Mouse (Mus musculus) limb, embryonic 14.5 days (tissue): ENCODE measurements around the gene Gm20517. TPM values are rescaled to one million over a fixed set of nuclear protein-coding genes. Genes with fewer than 3 reads are reported as not detected.

Experiments used
- ATAC-seq: fragments of 200-750 bp; cut with Nextera tagmentation; 2 replicates; pipeline ENCODE4 v1.8.0; 2017; ENCODE audit warnings: low read depth, moderate number of reproducible peaks, moderate TSS enrichment; ENCODE audit not compliant: low FRiP score
- DNase-seq: peaks from one replicate; pipeline ENCODE4 v3.0.0-alpha.2; 2015; ENCODE audit warnings: low spot score
- H3K27ac ChIP-seq: fragments of 300-500 bp; sonication (generic); replicated peaks from 2 replicates; pipeline ENCODE4 v1.5.1; 2014; ENCODE audit warnings: low read depth, mild to moderate bottlenecking, low read length, moderate library complexity, mixed read lengths
- H3K27me3 ChIP-seq: fragments of 300-500 bp; sonication (generic); 2 replicates; pipeline ENCODE4 v1.6.1; 2014; ENCODE audit warnings: low read length, mixed read lengths; ENCODE audit not compliant: control insufficient read depth, insufficient read depth
- H3K36me3 ChIP-seq: fragments of 300-500 bp; sonication (generic); 2 replicates; pipeline ENCODE4 v1.6.1; 2014; ENCODE audit warnings: mild to moderate bottlenecking, low read length, moderate library complexity, mixed read lengths; ENCODE audit not compliant: control insufficient read depth, insufficient read depth
- H3K4me1 ChIP-seq: fragments of 300-500 bp; sonication (generic); 2 replicates; pipeline ENCODE4 v1.6.1; 2014; ENCODE audit warnings: antibody characterized with exemption, low read length, mixed read lengths; ENCODE audit not compliant: control insufficient read depth, insufficient read depth
- H3K4me2 ChIP-seq: fragments of 300-500 bp; sonication (generic); replicated peaks from 2 replicates; pipeline ENCODE4 v1.6.1; 2014; ENCODE audit warnings: low read depth, mild to moderate bottlenecking, low read length, moderate library complexity; ENCODE audit not compliant: severe bottlenecking
- H3K4me3 ChIP-seq: fragments of 300-500 bp; sonication (generic); replicated peaks from 2 replicates; pipeline ENCODE4 v1.5.1; 2014; ENCODE audit warnings: low read length
- H3K9ac ChIP-seq: fragments of 300-500 bp; sonication (generic); 2 replicates; pipeline ENCODE4 v1.6.1; 2014; ENCODE audit warnings: mild to moderate bottlenecking, low read depth, low read length, moderate library complexity; ENCODE audit not compliant: severe bottlenecking
- H3K9me3 ChIP-seq: fragments of 300-500 bp; sonication (generic); 2 replicates; pipeline ENCODE4 v1.6.1; 2016; ENCODE audit warnings: low read length; ENCODE audit not compliant: control insufficient read depth
- POLR2A ChIP-seq: fragments of 200-500 bp; IDR thresholded peaks from 2 replicates; pipeline ENCODE4 v1.8.0; 2012; ENCODE audit warnings: inconsistent platforms, mild to moderate bottlenecking, moderate library complexity, borderline replicate concordance; ENCODE audit not compliant: insufficient read depth, insufficient read length; ENCODE audit errors: extremely low read depth
- WGBS: fragments of 180-500 bp; shearing (Covaris S2); extraction: QIAGEN DNeasy Blood & Tissue Kit; methylation state at CpG from one replicate; pipeline ENCODE4 v1.1.7; 2014; 5-methylcytosine and 5-hydroxymethylcytosine counted together
- polyA plus RNA-seq, 2 experiments: library from polyadenylated mRNA; depleted of rRNA in 1 of 2; stranded (reverse) in 1 of 2; unstranded in 1 of 2; fragments of >200 nt; fragmentation: Nextera tagmentation in 1 of 2; extraction: Ambion mirVana in 1 of 2; gene quantifications; 2 replicates each; pipeline versions ENCODE4 v1.2.1 to v1.2.3; 2012 to 2014

The Gm20517 gene
- polyA plus RNA-seq, 2 experiments: 1.3 to 1.4 TPM

DNA sequence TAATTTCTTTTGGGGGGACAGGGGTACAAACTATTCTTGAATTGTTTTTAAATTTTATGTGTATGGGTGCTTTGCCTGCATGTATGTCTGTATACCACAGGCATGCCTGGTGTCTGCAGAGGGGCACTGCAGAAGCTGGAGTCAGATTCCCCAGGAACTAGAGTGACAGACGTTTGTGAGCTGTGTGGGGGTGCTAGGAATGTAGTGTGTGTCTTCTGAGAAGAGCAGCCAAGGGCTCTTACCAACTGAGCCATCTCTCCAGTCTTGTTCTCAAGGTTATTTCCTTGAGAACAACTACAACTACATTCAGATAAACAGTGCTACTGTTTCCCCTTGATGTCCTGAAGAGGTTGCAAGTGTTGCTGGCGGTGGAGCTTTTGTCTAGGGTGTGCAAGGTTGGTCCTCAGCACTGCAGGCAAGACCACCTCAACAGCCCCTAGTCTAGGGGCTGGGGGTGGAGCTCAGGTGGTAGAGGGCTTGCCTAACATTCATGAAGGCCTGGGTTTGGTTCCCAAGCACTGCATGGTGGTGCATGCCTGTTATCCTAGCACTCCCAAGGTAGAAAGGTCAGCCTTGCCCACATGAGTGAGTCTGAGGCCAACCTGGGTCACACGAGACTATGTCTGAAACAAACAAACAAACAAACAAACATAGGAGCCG lies 20.9 kb downstream of the Gm20517 start:
- Histone ChIP-seq H3K27ac (no peak overlapping the region), H3K4me3 (no peak overlapping the region), H3K9me3 (no peaks in the 10 kb centered on the region), H3K36me3 (peaks cover 4% of the 10 kb centered on the region), H3K9ac (no peak overlapping the region), H3K4me2 (no peak overlapping the region), H3K27me3 (no peaks in the 10 kb centered on the region), H3K4me1 (peaks cover 12% of the 10 kb centered on the region)
- no peak for TF ChIP-seq POLR2A
- ATAC-seq (no peak), DNase-seq (no peak)
- WGBS: 63% methylated on average over 4 of the region's 4 CpGs

DNA sequence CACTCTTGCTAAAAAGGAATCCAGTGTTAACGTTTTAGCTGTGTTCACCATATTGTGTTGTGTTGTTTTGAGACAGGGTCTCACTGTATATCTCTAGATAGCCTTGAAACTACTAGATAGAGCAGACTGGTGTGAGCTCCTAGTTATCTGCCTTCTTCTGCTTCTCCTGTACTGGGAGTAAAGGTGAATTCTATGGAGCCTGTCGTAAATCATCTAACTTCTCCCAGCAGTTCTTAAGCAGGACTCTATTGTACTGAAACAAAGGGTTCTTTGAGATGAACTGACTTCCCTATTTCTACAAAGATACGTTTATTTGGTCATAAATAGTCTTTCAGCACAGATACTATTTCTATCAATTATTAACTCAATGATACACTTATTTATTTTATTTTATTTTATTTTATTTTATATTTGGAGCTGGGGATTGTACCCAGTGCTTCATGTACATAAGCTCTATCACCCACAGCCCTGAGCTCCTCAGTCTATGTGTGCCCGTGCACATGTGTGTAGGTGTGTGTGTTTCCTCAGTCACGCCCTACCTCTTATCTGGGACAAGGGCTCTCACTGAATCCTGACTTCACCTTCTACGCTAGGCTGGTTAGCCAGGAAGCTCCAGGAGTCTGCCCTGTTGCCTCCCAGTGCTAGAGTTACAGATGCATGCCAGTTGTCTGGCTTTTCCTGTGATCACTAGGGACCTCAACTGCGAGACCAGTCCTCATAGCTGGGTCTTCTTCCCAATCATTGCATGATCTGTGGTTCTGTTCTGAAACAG lies 22.8 kb downstream of the Gm20517 start:
- DNase-seq: no peak
- H3K36me3 ChIP-seq: peaks cover 4% of the 10 kb centered on the region
- 87% methylated on average over 7 of the region's 7 CpGs for WGBS

DNA sequence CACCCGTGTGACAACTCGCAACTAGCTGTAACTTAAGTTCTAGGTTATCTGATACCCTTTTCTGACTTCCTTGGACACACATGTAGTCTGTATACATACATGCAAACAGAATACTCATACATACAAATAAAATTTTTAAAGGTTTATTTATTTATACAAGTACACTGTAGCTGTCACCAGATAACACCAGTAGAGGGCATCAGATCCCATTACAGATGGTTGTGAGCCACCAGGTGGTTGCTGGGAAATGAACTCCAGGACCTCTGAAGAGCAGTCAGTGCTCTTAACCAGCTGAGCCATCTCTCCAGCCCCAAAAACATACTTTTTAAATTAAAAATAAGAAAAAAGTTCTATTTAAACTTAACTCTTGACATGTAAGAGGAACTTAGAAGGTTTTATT lies 31.6 kb downstream of the Gm20517 start:
- no peaks in the 10 kb centered on the region for H3K9me3 ChIP-seq
- no peaks in the 10 kb centered on the region for H3K36me3 ChIP-seq
- no peaks in the 10 kb centered on the region for H3K27me3 ChIP-seq
- no peak for ATAC-seq
- no peaks in the 10 kb centered on the region for H3K4me1 ChIP-seq
- H3K27ac ChIP-seq: no peak overlapping the region
- no peak overlapping the region for H3K4me3 ChIP-seq
- DNase-seq: no peak
- no peak for TF ChIP-seq POLR2A
- no peak overlapping the region for H3K9ac ChIP-seq
- no peak overlapping the region for H3K4me2 ChIP-seq
- 83% methylated on average over 2 of the region's 2 CpGs for WGBS

More for the DNA sequence above, 22.8 kb downstream of the Gm20517 start:
- no peak for TF ChIP-seq POLR2A
- H3K27ac ChIP-seq: no peak overlapping the region
- no peak overlapping the region for H3K4me2 ChIP-seq
- no peak overlapping the region for H3K4me3 ChIP-seq
- no peaks in the 10 kb centered on the region for H3K27me3 ChIP-seq
- no peaks in the 10 kb centered on the region for H3K9me3 ChIP-seq
- H3K4me1 ChIP-seq: peaks cover 12% of the 10 kb centered on the region
- ATAC-seq: no peak
- no peak overlapping the region for H3K9ac ChIP-seq

DNA sequence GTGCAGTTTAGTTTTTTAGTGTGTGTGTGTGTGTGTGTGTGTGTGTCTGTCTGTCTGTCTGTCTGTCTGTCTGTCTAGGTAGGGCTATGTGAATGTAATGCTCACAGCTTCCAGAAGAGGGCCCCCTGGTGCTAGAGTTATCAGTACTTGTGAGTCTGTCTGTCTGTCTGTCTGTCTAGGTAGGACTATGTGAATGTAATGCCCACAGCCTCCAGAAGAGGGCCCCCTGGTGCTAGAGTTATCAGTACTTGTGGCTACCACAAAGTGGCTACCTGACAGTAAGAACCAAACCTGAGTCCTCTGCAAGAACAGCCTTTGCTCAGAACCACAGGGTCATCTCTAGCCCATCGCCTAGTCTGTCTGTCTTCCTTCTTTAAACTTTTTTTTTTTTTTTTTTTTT lies 35.3 kb downstream of the Gm20517 start:
- Histone ChIP-seq H3K27me3 (no peaks in the 10 kb centered on the region), H3K4me3 (no peak overlapping the region), H3K36me3 (no peaks in the 10 kb centered on the region; the same call in 1 of the 2 replicates), H3K4me2 (no peak overlapping the region), H3K9me3 (no peaks in the 10 kb centered on the region), H3K9ac (no peak overlapping the region), H3K4me1 (no peaks in the 10 kb centered on the region), H3K27ac (no peak overlapping the region)
- TF ChIP-seq POLR2A: no peak
- 71% methylated on average over 1 of the region's 1 CpGs for WGBS
- peak; percentile 60 for DNase-seq
- no peak for ATAC-seq

DNA sequence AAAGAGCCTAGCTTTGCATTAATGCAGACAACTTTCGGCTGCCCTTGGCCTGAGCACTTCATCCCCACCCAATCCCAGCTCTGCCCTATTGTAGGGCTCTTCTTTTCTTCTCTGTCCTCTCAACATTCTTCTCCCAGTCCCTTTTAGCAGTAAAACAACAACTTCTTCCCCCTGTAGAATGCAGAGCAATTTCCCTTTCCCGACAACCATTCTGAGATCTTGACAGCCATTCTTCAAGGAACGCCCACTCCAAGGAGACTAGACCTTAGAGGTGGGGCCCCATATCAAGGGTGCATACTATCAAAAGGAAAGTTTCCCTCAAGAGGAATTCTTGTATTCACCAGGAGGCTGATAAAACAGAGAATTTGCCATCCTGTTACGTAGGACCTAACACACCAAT lies 37.6 kb downstream of the Gm20517 start:
- no peaks in the 10 kb centered on the region for H3K9me3 ChIP-seq
- TF ChIP-seq POLR2A: no peak
- no peak for ATAC-seq
- 65% methylated on average over 4 of the region's 4 CpGs for WGBS
- no peak overlapping the region for H3K4me3 ChIP-seq
- H3K4me2 ChIP-seq: no peak overlapping the region
- H3K36me3 ChIP-seq: peaks cover 4% of the 10 kb centered on the region; the same call in 1 of the 2 replicates
- no peak overlapping the region for H3K9ac ChIP-seq
- no peaks in the 10 kb centered on the region for H3K27me3 ChIP-seq
- no peaks in the 10 kb centered on the region for H3K4me1 ChIP-seq
- H3K27ac ChIP-seq: no peak overlapping the region
- no peak for DNase-seq
